Mouse (Mus musculus) spleen, adult 2 months (tissue): ENCODE data around the gene Prdm1. TPM values are rescaled to one million over a fixed set of nuclear protein-coding genes. Genes with fewer than 3 reads are reported as not detected.

ENCODE experiments used
- DNase-seq, 2 experiments: peaks; one replicate each; pipeline versions ENCODE4 v3.0.0 to v3.0.0-alpha.2; 2012 to 2021; ENCODE audit warnings: low spot score in 2 of 2, low read depth in 1 of 2
- H3K27ac ChIP-seq: fragments of 200-500 bp; 2 replicates; pipeline ENCODE4 v1.5.1; 2012; ENCODE audit warnings: low read length, inconsistent platforms; ENCODE audit not compliant: insufficient read depth
- H3K27me3 ChIP-seq: fragments of 200-500 bp; 2 replicates; pipeline ENCODE4 v1.6.1; 2012; ENCODE audit warnings: mild to moderate bottlenecking, moderate library complexity, low read length, inconsistent platforms; ENCODE audit not compliant: control insufficient read depth, insufficient read depth
- H3K36me3 ChIP-seq: fragments of 200-500 bp; 2 replicates; pipeline ENCODE4 v1.6.1; 2012; ENCODE audit warnings: mild to moderate bottlenecking, low read length, inconsistent platforms; ENCODE audit not compliant: control insufficient read depth, insufficient read depth
- H3K4me1 ChIP-seq: fragments of 200-500 bp; 2 replicates; pipeline ENCODE4 v1.6.1; 2011; ENCODE audit warnings: inconsistent platforms; ENCODE audit not compliant: control insufficient read depth, insufficient read depth, insufficient read length
- H3K4me3 ChIP-seq: fragments of 200-500 bp; 2 replicates; pipeline ENCODE4 v1.5.1; 2011; ENCODE audit warnings: mild to moderate bottlenecking, inconsistent platforms; ENCODE audit not compliant: insufficient read depth, insufficient read length; ENCODE audit errors: extremely low read depth
- CTCF ChIP-seq: fragments of 200-500 bp; IDR thresholded peaks from 2 replicates; pipeline ENCODE4 v1.5.1; 2011; ENCODE audit warnings: mild to moderate bottlenecking, inconsistent platforms; ENCODE audit not compliant: insufficient read depth, insufficient read length, insufficient replicate concordance; ENCODE audit errors: extremely low read depth
- POLR2A ChIP-seq: fragments of 200-500 bp; IDR thresholded peaks from 2 replicates; pipeline ENCODE4 v1.6.1; 2011; ENCODE audit warnings: low read depth, low read length, inconsistent platforms
- WGBS: fragments of 180-500 bp; shearing (Covaris S2); methylation state at CpG from one replicate; pipeline ENCODE4 v1.1.7; 2018; 5-methylcytosine and 5-hydroxymethylcytosine counted together
- polyA plus RNA-seq: library from polyadenylated mRNA; depleted of rRNA; stranded (reverse); fragments of >200 nt; gene quantifications from 2 replicates; pipeline ENCODE4 v1.2.3, GENCODE M21; 2012; rRNA removed

Prdm1 gene
- 2.8 and 4.1 TPM in 2 replicates for polyA plus RNA-seq

DNA sequence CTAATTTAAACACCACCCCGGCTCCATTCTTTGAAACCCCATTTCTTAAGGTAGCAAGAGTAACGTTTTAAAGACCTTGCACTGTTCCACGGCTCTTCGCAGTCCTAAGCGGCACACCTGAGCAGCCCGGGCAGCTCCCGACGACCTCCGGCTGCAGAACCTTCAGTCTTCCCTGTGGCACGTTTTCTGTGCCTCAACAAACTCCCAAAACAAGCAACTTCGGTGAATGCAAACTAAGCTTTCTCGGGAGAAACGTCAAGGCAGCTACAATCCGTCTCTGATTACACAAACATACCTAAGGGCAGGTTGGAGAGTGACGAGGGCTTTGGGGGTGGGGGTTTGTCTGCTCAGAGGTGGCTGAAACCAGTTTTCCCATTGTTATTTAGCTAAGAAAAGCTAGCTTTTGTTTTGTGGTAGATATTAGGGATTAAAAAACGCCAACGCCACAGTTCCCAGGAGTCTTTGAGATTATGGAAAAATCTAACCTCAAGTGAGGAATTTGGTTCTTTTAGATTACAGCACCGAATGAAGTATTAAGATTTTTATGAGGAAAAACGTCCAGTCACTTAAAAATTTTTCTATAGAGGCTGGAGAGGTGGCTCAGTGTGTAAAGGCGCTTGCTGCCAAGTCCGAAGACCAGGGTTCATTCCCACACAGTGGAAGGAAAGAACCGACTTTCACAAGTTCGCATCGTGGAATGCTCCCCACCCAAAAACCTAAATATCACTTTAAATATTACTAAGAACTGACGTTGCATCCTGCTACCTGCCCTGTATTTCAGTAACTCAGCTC is at the start of gene Prdm1:
Gene Prdm1 (minus strand): TSS at position 211 of the 792 bp plus-strand sequence.
- Histone ChIP-seq H3K4me1 (peaks cover 9% of the 10 kb centered on the region), H3K27me3 (peaks cover 4% of the 10 kb centered on the region; the same call in 1 of the 2 replicates), H3K27ac (no peak within 1 kb of the TSS), H3K4me3 (peak within 1 kb of the TSS; percentile 72), H3K36me3 (no peaks in the 10 kb centered on the region)
- TF ChIP-seq CTCF: no peak
- no peak for TF ChIP-seq POLR2A
- DNase-seq: no peak
- 13% methylated on average over 25 of the region's 25 CpGs for WGBS

DNA sequence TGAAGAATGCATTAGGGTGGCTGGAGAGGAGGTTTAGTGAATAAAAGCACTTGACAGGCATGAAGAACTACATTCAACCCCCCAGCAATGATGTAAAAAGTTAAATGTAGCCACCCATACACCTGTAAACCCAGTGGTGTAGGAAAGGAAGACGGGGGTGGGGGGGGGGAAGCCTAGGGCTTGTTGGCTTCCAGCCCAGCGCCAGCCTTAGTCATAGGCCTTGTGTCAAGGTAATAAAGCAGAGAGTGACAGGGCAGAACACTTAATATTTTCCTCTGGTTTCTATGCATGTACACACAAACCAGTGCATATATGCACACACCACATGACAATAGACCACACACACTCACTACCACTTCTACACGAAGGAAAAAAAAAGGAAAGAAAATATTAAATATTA is 37.7 kb upstream of the Prdm1 start:
- no peak overlapping the region for H3K4me3 ChIP-seq
- no peak overlapping the region for H3K27ac ChIP-seq
- H3K4me1 ChIP-seq: no peaks in the 10 kb centered on the region
- H3K36me3 ChIP-seq: no peaks in the 10 kb centered on the region
- DNase-seq: no peak
- H3K27me3 ChIP-seq: no peaks in the 10 kb centered on the region
- 51% methylated on average over 3 of the region's 3 CpGs for WGBS
- no peak for TF ChIP-seq CTCF
- no peak for TF ChIP-seq POLR2A

DNA sequence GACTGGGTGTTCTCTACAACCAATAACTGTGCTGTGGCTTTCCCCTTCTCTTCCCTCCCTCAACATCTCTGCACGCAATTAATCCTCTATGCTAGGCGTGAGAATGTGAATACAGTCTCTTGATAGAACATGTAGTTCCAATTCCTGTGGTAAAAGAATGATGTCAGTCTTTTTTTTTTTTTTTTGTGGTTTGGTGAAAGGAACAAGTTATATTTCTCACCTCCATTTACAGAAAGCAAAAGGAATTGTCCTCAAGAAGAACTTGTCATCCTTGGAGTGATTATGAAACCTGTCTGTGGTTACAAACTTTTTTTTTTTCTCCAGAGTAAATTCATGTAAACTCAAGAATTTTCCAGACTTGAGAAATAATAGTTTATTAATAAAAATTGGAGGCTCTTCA is 36.8 kb upstream of the Prdm1 start:
- H3K27ac ChIP-seq: no peak overlapping the region
- no peaks in the 10 kb centered on the region for H3K4me1 ChIP-seq
- no peak overlapping the region for H3K4me3 ChIP-seq
- TF ChIP-seq CTCF: no peak
- no peak for TF ChIP-seq POLR2A
- DNase-seq: no peak
- H3K36me3 ChIP-seq: no peaks in the 10 kb centered on the region
- H3K27me3 ChIP-seq: no peaks in the 10 kb centered on the region
- WGBS: 48% methylated on average over 2 of the region's 2 CpGs

GRCm38 (mm10) chr10:44556845-44557244 is 28.5 kb upstream of the Prdm1 start:
- WGBS: 89% methylated on average over 4 of the region's 4 CpGs
- TF ChIP-seq POLR2A (no peak), CTCF (no peak)

DNA sequence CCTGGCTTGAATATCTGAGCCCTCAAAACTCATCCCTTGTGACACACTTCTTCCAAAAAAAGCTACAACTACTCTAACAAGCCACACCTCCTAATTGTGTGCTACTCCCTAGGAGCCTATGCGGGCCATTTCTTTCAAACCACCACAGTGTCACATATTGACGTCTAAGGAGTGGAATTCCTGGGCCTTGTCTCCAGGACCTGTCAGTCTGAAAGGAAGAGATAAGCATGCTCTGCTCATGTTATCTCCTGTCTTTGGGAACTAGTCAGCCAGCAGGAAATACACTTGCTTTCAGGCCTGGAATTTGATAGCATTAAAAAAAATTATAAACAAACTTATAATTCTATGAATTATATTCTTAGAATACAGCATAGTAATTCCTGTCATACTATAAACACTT is 27.0 kb upstream of the Prdm1 start:
- WGBS: 82% methylated on average over 2 of the region's 2 CpGs
- DNase-seq: no peak
- Histone ChIP-seq H3K4me1 (no peaks in the 10 kb centered on the region), H3K4me3 (no peak overlapping the region), H3K27ac (no peak overlapping the region), H3K27me3 (no peaks in the 10 kb centered on the region), H3K36me3 (no peaks in the 10 kb centered on the region)
- TF ChIP-seq POLR2A (no peak), CTCF (no peak)

More at GRCm38 (mm10) chr10:44556845-44557244, 28.5 kb upstream of the Prdm1 start:
- H3K4me1 ChIP-seq: no peaks in the 10 kb centered on the region
- no peaks in the 10 kb centered on the region for H3K27me3 ChIP-seq
- H3K4me3 ChIP-seq: no peak overlapping the region
- H3K36me3 ChIP-seq: no peaks in the 10 kb centered on the region
- H3K27ac ChIP-seq: no peak overlapping the region
- no peak for DNase-seq

- Histone ChIP-seq H3K27ac (no peak overlapping the region), H3K4me3 (no peak overlapping the region), H3K27me3 (no peaks in the 10 kb centered on the region), H3K4me1 (no peaks in the 10 kb centered on the region), H3K36me3 (no peaks in the 10 kb centered on the region)
- no peak for DNase-seq
- TF ChIP-seq CTCF: no peak
- TF ChIP-seq POLR2A: no peak
- WGBS: 95% methylated on average over 1 of the region's 1 CpGs
Observed at GRCm38 (mm10) chr10:44553648-44554047, 25.3 kb upstream of the Prdm1 start.

DNA sequence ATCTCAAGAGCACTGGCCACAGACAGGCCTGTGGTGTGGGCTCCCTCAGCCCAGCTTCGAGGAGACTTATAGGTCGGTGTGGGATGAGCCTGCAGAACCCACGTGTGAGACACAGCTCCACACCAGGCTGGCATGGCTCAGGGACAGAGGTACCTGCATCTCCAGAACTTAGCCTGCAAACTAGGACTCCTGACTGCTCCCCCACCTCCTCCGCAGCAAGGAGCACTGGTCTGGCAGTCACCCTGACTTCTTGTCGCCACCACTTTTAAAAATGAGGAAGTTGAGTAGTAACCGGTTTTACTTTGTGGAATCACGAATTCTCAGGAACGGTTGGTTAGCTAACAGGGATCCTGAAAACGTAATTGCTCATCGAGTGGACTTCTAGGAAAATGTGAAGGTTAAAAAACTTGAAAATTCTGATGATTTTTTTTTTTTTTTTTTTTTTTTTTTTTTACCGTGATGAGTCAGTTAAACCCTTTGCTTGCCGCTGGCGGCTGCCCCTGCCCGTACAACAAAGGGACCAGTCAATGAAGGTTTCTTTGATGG is 10.8 kb upstream of the Prdm1 start:
- no peaks in the 10 kb centered on the region for H3K27me3 ChIP-seq
- no peak overlapping the region for H3K27ac ChIP-seq
- TF ChIP-seq POLR2A: no peak
- TF ChIP-seq CTCF: no peak
- 4% methylated on average over 14 of the region's 14 CpGs for WGBS
- H3K36me3 ChIP-seq: no peaks in the 10 kb centered on the region
- peak in 1 of 2 experiments; percentile 10 for DNase-seq
- H3K4me1 ChIP-seq: peaks cover 13% of the 10 kb centered on the region
- H3K4me3 ChIP-seq: peak overlapping the region; percentile 10; the same call in 1 of the 2 replicates
